Mouse (Mus musculus) cerebellum, adult 18-20 months (tissue): ENCODE results near the gene Olfr913.

Source experiments
- DNase-seq, 2 experiments: peaks; one replicate each; pipeline ENCODE4 v3.0.0; 2021

The Olfr913 gene

DNA sequence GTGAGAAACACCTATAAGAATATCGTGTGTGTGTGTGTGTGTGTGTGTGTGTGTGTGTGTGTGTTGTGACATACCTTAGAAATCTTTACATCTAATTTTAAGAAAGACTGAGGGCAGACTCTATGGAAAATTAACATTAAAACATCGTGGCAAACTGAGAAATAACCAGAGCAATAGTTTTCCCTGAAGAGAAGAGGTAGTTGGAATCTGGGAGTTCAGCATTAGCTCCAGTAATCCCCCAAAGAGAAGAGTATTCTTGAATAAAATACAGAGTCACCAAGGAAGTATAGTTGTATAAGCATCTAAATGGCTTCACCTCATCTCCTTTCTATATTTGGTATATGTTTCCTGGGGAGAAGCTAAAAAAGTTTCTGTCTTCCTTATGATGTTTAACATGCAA lies at the start of gene Olfr913:
Olfr913 (plus strand) TSS at position 301 of the 400 bp plus-strand sequence.
- DNase-seq: no peak

DNA sequence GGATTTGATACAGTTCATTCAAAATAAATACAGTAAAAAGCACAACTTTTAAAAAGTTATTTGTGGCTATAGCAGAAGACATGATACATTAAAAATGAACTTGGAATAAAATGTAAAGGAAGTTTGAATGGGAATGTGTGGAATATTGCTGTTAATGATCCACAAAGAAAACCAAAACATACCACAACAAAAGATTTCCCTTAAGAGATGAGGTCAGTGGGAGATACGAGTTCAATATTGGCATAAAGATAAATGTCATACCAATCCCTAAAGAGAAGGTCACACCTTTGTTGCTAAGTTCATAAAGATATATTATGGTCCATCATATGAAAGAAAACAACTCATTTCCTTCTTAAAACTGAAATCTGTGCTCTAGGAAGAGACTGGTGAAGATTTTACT lies 12.7 kb upstream of the Olfr913 start, which contains the start of gene Olfr912:
Olfr912 (plus strand) TSS at position 301 of the 400 bp plus-strand sequence.
- no peak for DNase-seq

DNA sequence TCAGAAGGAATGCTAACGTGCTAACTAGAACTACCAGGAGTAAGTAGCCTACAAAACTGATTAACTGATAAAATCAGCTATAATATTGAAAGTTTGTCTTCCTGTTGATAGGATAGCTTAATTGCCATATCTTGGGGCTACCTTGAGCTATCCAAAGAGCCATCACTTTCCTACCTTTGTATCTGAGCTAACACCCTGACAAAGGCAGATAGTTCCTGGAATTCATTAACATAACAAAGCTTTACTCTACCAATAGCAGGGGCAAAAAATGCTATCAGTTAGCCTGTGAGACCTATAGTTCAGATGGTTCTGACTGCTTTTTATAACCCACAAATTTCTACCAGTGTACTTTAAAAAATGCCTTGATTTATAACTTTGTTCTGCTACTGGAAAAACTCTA lies 1.5 kb upstream of the Olfr913 start:
- DNase-seq: no peak

DNA sequence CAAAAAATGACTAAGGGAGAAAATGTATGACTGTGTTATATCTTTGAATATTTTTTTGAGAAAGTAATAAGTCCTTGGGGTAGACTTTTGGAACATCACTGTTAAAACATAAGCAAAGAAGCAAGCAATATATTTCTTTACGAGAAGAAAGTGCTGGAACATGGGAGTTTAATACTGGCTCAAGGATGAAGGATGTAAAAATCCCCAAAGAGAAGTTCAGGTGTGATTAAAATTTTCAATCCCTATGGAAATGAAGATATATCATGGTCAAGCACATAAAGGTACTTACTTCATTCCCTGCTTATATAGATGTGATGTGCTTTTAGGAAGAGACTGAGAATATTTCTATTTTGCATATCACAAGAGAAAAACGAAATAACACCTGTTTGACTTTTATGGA lies 12.2 kb downstream of the Olfr913 start, which contains the start of gene Olfr914:
Olfr914 (plus strand) TSS at position 301 of the 400 bp plus-strand sequence.
- no peak for DNase-seq

DNA sequence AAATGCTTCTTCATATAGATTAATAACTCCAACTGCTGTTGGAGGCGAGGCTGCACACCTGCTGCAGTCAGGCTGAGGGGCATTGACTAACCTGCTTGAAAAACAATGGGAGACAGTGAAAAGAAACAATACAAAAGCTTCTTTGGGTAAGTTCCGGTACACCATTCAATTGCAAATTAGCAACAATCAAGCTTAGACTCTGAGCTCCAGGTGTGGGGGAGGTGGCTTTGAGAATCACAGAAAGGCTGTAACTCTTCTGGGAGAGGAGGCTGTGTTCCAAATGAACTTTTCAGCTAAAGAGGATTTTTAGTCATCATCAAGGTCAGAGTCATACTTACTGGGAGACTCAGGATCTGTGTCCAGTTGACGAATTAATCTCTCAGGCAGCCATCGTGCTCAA lies 39.8 kb downstream of the Olfr913 start:
- DNase-seq: no peak
